Mouse (Mus musculus) neural tube, embryonic 15.5 days (tissue): ENCODE measurements at regions not wholly inside any gene's neighbourhood (a gene's known extent, or its start where the extent isn't known, plus 50 kb on each side); places are given as distances from the start of the nearest gene placed in this dataset.
"Not testable (repeated sequence)": the region's sequence is repeated elsewhere in the genome, so short reads cannot be mapped to it uniquely, and the experiment has no call there.

Experiments
- ATAC-seq: fragments of 200-750 bp; cut with Nextera tagmentation; 2 replicates; pipeline ENCODE4 v1.8.0; 2017; ENCODE audit warnings: mild to moderate bottlenecking, moderate TSS enrichment, moderate library complexity; ENCODE audit not compliant: low FRiP score
- H3K27ac ChIP-seq: fragments of 300-500 bp; sonication (generic); replicated peaks from 2 replicates; pipeline ENCODE4 v1.5.1; 2015; ENCODE audit warnings: mild to moderate bottlenecking, inconsistent platforms
- H3K27me3 ChIP-seq: fragments of 300-500 bp; sonication (generic); replicated peaks from 2 replicates; pipeline ENCODE4 v1.6.1; 2015; ENCODE audit warnings: inconsistent platforms
- H3K36me3 ChIP-seq: fragments of 300-500 bp; sonication (generic); 2 replicates; pipeline ENCODE4 v1.6.1; 2015; ENCODE audit warnings: inconsistent platforms
- H3K4me1 ChIP-seq: fragments of 300-500 bp; sonication (generic); 2 replicates; pipeline ENCODE4 v1.6.1; 2015; ENCODE audit warnings: inconsistent platforms
- H3K4me2 ChIP-seq: fragments of 300-500 bp; sonication (generic); 2 replicates; pipeline ENCODE4 v1.6.1; 2015; ENCODE audit warnings: inconsistent platforms, mild to moderate bottlenecking, moderate library complexity
- H3K4me3 ChIP-seq: fragments of 300-500 bp; sonication (generic); replicated peaks from 2 replicates; pipeline ENCODE4 v1.5.1; 2015; ENCODE audit warnings: mild to moderate bottlenecking, inconsistent platforms
- H3K9ac ChIP-seq: fragments of 300-500 bp; sonication (generic); replicated peaks from 2 replicates; pipeline ENCODE4 v1.6.1; 2015; ENCODE audit warnings: mild to moderate bottlenecking, inconsistent platforms
- H3K9me3 ChIP-seq: fragments of 300-500 bp; sonication (generic); replicated peaks from 2 replicates; pipeline ENCODE4 v1.6.1; 2016; ENCODE audit warnings: inconsistent platforms
- whole genome bisulfite sequencing: fragments of 180-500 bp; shearing (Covaris S2); methylation state at CpG from one replicate; pipeline ENCODE4 v1.1.7; 2015; ENCODE audit warnings: mixed read lengths; 5-methylcytosine and 5-hydroxymethylcytosine counted together

DNA sequence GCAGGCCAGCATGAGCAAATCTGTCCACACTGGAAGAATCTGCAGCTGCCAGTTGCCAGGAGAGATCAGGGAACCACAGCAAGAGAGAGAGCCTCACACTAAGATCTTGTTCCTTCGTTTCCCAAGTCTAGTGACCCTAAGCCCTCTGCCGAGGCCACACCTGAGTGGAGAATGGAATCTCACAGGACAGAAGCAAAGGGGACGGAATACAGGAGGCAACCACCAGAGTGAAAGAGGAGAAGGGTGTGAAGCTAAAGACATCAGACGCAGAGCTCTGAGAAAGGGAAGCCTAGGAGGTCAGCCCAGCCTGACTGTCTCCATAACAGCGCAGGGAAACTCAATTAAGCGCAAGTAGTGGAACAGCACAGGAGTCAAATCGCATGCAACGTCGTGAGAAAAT is 75.0 kb downstream of the Suds3 start:
- 81% methylated on average over 9 of the region's 9 CpGs for WGBS
- Histone ChIP-seq H3K4me2 (no peak overlapping the region), H3K27me3 (no peaks in the 10 kb centered on the region), H3K9ac (no peak overlapping the region), H3K4me1 (no peaks in the 10 kb centered on the region; the same call in 1 of the 2 replicates), H3K4me3 (no peak overlapping the region), H3K27ac (no peak overlapping the region), H3K36me3 (no peaks in the 10 kb centered on the region), H3K9me3 (no peaks in the 10 kb centered on the region)
- ATAC-seq, result no peak

DNA sequence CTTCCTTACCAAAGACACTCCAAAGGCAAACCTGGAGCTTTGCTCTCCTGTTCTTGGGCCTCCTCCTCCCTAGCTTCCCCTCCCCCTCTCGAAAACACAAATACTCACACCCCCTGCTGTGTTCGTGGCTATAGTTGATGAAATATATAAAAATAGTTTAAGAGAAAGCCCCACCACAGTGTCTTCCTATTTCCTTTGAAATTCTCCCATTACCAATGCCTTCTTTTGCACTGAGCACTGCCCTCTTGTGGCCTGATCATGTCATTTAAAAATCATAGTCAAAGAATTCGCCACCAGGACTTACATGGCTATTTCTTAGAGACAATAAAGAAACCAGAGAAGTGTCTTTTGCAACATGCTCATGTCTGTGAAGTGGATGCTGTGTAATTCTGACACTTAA is 78.7 kb downstream of the Suds3 start:
- peaks cover under 1% of the 10 kb centered on the region; the same call in 1 of the 2 replicates for H3K4me1 ChIP-seq
- H3K27me3 ChIP-seq, result no peaks in the 10 kb centered on the region
- no peak overlapping the region for H3K4me2 ChIP-seq
- H3K9me3 ChIP-seq, result no peaks in the 10 kb centered on the region
- no peak for ATAC-seq
- H3K27ac ChIP-seq, result no peak overlapping the region
- no peak overlapping the region for H3K9ac ChIP-seq
- no peak overlapping the region for H3K4me3 ChIP-seq
- 27% methylated on average over 3 of the region's 3 CpGs for WGBS
- H3K36me3 ChIP-seq, result no peaks in the 10 kb centered on the region

DNA sequence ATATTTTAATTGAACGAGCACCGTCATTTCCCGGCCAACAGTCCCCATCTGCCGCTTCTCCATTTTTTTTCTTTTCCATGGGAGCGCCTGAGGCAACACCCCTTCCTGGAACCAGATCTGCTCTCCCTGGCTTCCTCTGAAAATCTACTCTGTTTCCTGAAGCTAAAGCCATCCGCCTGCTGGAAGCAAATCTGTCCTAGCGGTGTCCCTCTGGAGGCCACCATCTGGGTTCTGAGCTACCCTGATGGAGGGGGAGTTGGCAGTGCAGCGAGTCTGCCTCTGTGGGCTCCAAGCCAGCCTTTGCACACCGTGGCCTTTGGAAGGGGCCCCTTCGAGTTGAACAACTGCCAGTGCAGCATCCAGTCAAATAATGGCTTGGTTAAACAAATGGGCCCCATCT is 83.8 kb downstream of the Suds3 start:
- H3K4me2 ChIP-seq, result no peak overlapping the region
- H3K9ac ChIP-seq, result no peak overlapping the region
- no peaks in the 10 kb centered on the region for H3K9me3 ChIP-seq
- no peak for ATAC-seq
- H3K36me3 ChIP-seq, result no peaks in the 10 kb centered on the region
- peaks cover 3% of the 10 kb centered on the region; the same call in 1 of the 2 replicates for H3K4me1 ChIP-seq
- no peaks in the 10 kb centered on the region for H3K27me3 ChIP-seq
- no peak overlapping the region; the same call in 1 of the 2 replicates for H3K27ac ChIP-seq
- no peak overlapping the region for H3K4me3 ChIP-seq
- WGBS, result 61% methylated on average over 10 of the region's 10 CpGs

DNA sequence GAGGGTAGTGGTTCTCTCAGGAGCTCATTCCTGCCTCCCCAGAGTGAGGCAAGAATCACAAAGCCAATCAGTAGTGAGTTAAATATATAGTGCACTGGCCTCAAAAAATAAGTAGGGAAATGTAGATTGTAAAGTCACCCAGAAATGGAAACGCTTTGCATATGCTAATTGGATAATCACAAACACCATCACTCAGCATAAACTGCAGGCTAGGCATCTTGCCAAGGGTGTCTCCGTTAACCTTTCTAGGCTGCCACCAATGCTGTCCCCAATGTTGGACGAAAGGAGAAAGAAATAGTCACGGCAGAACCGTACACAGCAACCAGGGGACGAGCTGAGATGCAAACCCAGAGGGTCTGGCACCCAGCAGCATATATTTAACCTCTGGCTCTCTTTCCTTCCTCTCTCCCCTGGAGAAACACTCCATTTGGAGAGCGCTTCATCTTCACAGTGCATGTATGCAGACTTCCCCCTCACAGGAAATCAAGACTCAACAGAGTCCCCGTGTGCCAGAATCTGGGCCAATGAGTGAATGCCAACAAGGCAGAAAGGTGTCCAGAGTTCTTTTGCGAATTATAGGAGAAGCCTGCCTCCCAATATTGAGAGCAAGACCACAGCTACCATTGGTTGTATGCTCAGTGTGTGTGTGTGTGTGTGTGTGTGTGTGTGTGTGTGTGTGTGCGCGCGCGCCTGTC is 90.1 kb downstream of the Suds3 start:
- H3K4me3 ChIP-seq, result no peak overlapping the region
- H3K4me2 ChIP-seq, result no peak overlapping the region
- H3K9ac ChIP-seq, result no peak overlapping the region
- H3K27ac ChIP-seq, result no peak overlapping the region
- 73% methylated on average over 13 of the region's 13 CpGs for WGBS
- H3K9me3 ChIP-seq, result no peaks in the 10 kb centered on the region
- no peaks in the 10 kb centered on the region for H3K27me3 ChIP-seq
- peaks cover 5% of the 10 kb centered on the region; the same call in 1 of the 2 replicates for H3K4me1 ChIP-seq
- H3K36me3 ChIP-seq, result no peaks in the 10 kb centered on the region
- ATAC-seq, result no peak

DNA sequence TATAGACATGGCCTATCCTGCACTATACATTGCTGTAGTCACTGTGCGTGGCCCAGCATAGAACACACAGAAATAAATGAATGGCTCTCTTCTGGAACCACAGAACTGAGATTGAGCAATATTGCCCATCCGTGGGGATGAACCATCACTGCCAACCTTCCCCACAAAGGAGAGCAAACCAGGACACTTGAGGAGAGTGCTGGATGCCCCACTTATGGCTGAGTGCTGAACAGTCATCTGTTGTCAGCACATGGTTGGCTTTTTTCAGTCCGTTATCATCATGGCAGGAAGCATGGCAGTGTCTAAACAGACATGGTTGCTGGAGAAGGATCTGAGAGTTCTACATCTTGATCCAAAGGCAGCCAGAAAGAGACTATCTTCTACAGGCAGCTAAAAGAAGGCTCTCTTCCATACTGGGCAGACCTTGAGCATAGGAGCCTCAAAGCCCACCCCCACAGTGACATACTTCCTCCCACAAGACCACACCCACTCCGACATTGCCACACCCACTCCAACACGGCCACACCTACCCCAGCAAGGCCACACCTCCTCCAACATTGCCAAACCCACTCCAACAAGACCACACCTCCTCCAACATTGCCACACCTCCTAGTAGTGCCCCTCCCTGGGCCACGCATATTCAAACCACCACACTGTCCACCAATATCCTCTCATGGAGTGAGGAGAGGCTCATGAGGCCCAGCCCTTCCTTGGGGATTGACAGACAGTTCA is 97.3 kb downstream of the Suds3 start:
- WGBS, result 92% methylated on average over 6 of the region's 6 CpGs
- no peaks in the 10 kb centered on the region for H3K27me3 ChIP-seq
- H3K4me3 ChIP-seq, result no peak overlapping the region
- no peaks in the 10 kb centered on the region for H3K36me3 ChIP-seq
- no peaks in the 10 kb centered on the region for H3K4me1 ChIP-seq
- no peak overlapping the region for H3K4me2 ChIP-seq
- H3K9me3 ChIP-seq, result no peaks in the 10 kb centered on the region
- H3K9ac ChIP-seq, result no peak overlapping the region
- no peak overlapping the region for H3K27ac ChIP-seq
- no peak for ATAC-seq

DNA sequence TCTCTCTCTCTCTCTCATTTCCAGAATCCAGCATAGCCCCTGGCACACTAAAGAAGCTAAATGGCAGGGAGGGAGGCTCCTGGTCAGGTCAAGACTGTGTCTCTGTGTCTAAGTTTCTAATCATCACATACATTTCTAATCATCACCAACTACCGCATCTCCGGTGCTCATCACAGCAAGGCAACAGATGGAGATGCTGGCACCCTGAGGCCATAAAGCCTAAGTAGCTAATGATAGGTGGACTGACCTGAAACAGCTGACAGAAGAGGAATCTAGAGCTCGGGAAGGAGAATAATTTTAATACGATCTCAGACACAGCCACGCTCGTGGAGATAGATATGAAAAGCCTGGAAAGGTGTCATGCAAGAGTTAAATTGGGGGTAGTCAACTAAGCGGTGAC is 104.8 kb downstream of the Suds3 start:
- Histone ChIP-seq H3K27ac (no peak overlapping the region), H3K4me1 (no peaks in the 10 kb centered on the region), H3K4me3 (no peak overlapping the region), H3K27me3 (no peaks in the 10 kb centered on the region), H3K9me3 (no peaks in the 10 kb centered on the region), H3K36me3 (no peaks in the 10 kb centered on the region), H3K9ac (no peak overlapping the region), H3K4me2 (no peak overlapping the region)
- WGBS, result 80% methylated on average over 7 of the region's 7 CpGs
- ATAC-seq, result no peak

DNA sequence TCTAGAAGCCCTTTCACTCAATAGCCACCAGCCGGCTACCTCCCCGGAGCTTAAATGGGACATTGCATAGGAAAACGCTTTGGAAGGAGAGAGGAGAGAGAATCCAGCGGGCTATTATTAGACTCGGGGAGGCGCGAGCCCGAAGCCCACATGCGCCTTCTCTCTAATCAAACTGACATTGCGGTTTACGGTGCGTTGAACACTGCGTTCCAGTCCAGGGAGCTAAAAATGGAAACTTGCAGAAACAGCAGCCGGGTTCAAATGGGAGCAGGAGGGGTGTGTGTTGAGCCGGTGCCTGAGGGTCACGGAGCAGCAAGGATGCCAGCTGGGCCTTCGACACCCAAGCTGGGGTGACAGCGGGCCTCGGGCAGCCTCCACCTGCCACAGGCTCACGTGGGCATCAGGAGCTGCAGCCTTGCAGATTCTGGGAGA is 115.1 kb downstream of the Suds3 start:
- H3K4me2 ChIP-seq, result peak overlapping the region; percentile 25

DNA sequence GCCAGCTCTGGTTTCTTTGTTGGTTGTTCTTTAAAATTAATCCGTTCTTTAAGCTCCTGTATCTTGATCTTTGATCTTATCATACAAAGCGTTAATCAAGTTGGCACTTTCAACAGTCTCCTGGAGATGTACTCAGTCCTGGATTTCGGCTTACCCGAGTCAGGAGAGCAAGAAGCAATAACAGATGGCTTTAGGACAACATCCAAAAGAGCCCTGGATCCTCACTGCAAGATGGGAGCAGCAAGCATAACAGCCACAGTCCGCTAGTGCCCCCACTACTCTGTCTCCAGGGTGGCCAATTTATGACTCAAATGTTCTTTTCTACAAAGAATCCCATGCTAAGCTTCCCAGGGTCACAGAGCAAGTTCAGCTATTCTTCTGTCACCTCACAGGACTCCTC is 121.4 kb downstream of the Suds3 start:
- Histone ChIP-seq H3K4me1 (no peaks in the 10 kb centered on the region; the same call in 1 of the 2 replicates), H3K9me3 (no peaks in the 10 kb centered on the region), H3K4me2 (no peak overlapping the region), H3K9ac (no peak overlapping the region), H3K4me3 (no peak overlapping the region), H3K27me3 (no peaks in the 10 kb centered on the region), H3K36me3 (no peaks in the 10 kb centered on the region), H3K27ac (no peak overlapping the region)
- 85% methylated on average over 5 of the region's 5 CpGs for WGBS
- ATAC-seq, result no peak

More for the DNA sequence above, 115.1 kb downstream of the Suds3 start:
- Histone ChIP-seq H3K27me3 (no peaks in the 10 kb centered on the region; the same call in 1 of the 2 replicates), H3K9me3 (no peaks in the 10 kb centered on the region), H3K27ac (peak overlapping the region; percentile 63; the same call in 1 of the 2 replicates), H3K4me1 (peaks cover 12% of the 10 kb centered on the region), H3K36me3 (no peaks in the 10 kb centered on the region), H3K4me3 (no peak overlapping the region), H3K9ac (no peak overlapping the region; the same call in 1 of the 2 replicates)
- no peak for ATAC-seq
- whole genome bisulfite sequencing, result 13% methylated on average over 20 of the region's 20 CpGs

DNA sequence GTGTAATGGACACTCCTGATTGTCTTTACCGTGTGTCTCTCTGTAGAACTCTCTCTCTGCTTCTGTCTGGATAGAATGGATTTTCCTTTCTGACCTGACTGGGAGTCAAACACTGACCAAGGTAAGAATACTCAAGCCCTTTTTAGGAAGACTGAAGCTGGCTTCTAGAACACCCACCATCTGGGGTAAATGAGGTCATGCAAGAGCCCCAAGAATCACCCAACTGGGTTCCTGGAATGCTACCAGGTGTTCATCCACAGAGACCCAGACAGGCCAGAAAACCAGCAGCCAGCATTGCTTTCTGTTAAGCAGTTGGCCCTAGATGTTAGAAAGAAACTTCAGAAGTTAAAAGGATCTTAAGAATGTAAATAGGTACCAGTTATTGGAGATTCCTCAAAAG is 122.2 kb downstream of the Suds3 start:
- H3K27me3 ChIP-seq, result no peaks in the 10 kb centered on the region
- no peak overlapping the region for H3K4me3 ChIP-seq
- no peak overlapping the region for H3K4me2 ChIP-seq
- no peaks in the 10 kb centered on the region; the same call in 1 of the 2 replicates for H3K4me1 ChIP-seq
- H3K9me3 ChIP-seq, result no peaks in the 10 kb centered on the region
- no peak overlapping the region for H3K27ac ChIP-seq
- H3K36me3 ChIP-seq, result no peaks in the 10 kb centered on the region
- no peak for ATAC-seq
- no peak overlapping the region for H3K9ac ChIP-seq
- WGBS, result 96% methylated on average over 1 of the region's 1 CpGs

DNA sequence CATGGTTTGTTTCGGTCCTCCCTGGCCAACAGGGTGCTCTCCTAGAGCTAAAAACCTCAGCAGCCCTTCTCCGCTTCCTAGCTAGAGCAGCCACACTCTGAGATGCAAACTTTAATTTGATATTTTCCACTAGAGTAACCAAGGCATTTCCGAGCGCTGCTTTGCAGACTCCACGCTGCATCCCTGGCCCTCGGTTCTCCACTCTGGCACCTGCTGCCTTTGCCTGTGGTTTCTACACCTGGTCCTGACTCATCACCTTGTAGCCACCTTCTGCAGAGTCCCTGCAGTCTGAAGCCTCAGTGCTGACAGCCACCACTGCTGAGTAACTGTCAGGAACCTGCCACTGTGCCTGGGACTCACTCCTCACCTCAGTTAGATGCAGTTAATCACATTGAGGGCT is 124.5 kb downstream of the Suds3 start:
- H3K4me2 ChIP-seq, result no peak overlapping the region
- no peak for ATAC-seq
- no peak overlapping the region for H3K4me3 ChIP-seq
- no peak overlapping the region for H3K27ac ChIP-seq
- H3K9ac ChIP-seq, result no peak overlapping the region
- H3K27me3 ChIP-seq, result no peaks in the 10 kb centered on the region
- WGBS, result 82% methylated on average over 6 of the region's 6 CpGs
- H3K4me1 ChIP-seq, result no peaks in the 10 kb centered on the region; the same call in 1 of the 2 replicates
- no peaks in the 10 kb centered on the region for H3K36me3 ChIP-seq
- H3K9me3 ChIP-seq, result no peaks in the 10 kb centered on the region

DNA sequence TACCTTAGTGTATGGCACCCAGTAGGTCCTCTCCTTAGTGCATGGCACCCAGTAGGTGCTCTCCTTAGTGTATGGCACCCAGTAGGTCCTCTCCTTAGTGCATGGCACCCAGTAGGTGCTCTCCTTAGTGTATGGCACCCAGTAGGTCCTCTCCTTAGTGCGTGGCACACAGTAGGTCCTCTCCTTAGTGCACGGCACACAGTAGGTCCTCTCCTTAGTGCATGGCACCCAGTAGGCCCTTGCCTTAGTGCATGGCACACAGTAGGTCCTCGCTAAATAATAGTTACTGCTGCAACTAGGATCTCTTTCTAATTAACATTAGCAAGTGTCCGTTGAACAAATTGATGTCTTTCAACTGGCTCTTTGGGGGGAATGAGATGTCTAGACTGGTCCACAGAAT is 144.4 kb downstream of the Suds3 start:
- H3K9me3 ChIP-seq, H3K36me3 ChIP-seq, H3K4me1 ChIP-seq, H3K27me3 ChIP-seq, H3K27ac ChIP-seq, H3K4me2 ChIP-seq, H3K9ac ChIP-seq, ATAC-seq, H3K4me3 ChIP-seq: not testable (repeated sequence)
- WGBS, result 89% methylated on average over 4 of the region's 4 CpGs

DNA sequence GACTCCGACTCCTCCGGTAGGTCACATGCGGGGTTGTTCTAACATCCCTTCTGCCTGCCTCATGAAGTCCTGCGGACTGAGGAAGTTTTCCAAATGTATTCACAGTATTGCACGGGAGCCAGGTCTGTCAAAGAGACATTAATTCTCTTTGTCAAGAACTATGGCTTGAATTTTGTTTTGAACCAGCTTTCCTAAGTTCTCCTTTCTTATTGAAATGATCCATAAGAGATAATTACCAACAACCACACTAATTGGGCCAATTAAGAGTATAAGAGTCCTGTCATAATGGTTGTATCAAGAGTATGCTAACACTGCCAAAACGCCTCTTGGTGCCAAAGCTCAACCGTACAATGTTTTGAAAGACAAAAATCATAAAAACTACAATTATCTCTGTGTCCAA is 151.7 kb downstream of the Suds3 start:
- Histone ChIP-seq H3K36me3 (no peaks in the 10 kb centered on the region), H3K9me3 (peaks cover 4% of the 10 kb centered on the region; the same call in 1 of the 2 replicates), H3K27me3 (no peaks in the 10 kb centered on the region), H3K4me3 (no peak overlapping the region), H3K4me1 (0 out of 2 replicates have a peak, but pooled peaks cover 2% of the 10 kb centered on the region), H3K4me2 (no peak overlapping the region), H3K27ac (no peak overlapping the region), H3K9ac (no peak overlapping the region)
- WGBS, result 73% methylated on average over 7 of the region's 7 CpGs
- ATAC-seq, result no peak
